Mouse (Mus musculus): ENCODE results near the gene Syn3. TPM values are rescaled to one million over a fixed set of nuclear protein-coding genes. Genes with fewer than 3 reads are reported as not detected.

Gene Syn3
- polyA plus RNA-seq, 1 experiment = 0.18 TPM

- Histone ChIP-seq H3K4me1 (ENCODE audit: control insufficient read depth, insufficient read depth, insufficient read length) (no peaks in the 10 kb centered on the region), H3K4me3 (ENCODE audit: extremely low read depth, insufficient read depth, insufficient read length) (no peak overlapping the region), H3K27me3 (ENCODE audit: control insufficient read depth, insufficient read depth, low read length) (no peaks in the 10 kb centered on the region), H3K36me3 (ENCODE audit: control insufficient read depth, insufficient read depth, low read length) (no peaks in the 10 kb centered on the region; the same call in 1 of the 2 replicates), H3K27ac (ENCODE audit: insufficient read depth, low read length) (no peak overlapping the region)
- WGBS = 93% methylated on average over 8 of the region's 8 CpGs
- no peak for DNase-seq (ENCODE audit: low read depth in 1 of 2, low spot score in 2 of 2)
- no peak for TF ChIP-seq POLR2A (IDR thresholded peaks at IDR 0.05; ENCODE audit: low read depth, low read length)
- TF ChIP-seq CTCF (IDR thresholded peaks at IDR 0.05; ENCODE audit: extremely low read depth, insufficient read depth, insufficient read length, insufficient replicate concordance) = no peak
Observed at GRCm38 (mm10) chr10:86056297-86056903, 442.3 kb downstream of the Syn3 start.

- WGBS = 60% methylated on average over 10 of the region's 10 CpGs
- H3K27ac ChIP-seq (ENCODE audit: insufficient read depth, low read length) = no peak overlapping the region
Observed at GRCm38 (mm10) chr10:86052818-86053522, 445.7 kb downstream of the Syn3 start.

GRCm38 (mm10) chr10:86050522-86050921 lies 448.2 kb downstream of the Syn3 start:
- H3K27me3 ChIP-seq (ENCODE audit: control insufficient read depth, insufficient read depth, low read length) = no peaks in the 10 kb centered on the region
- H3K36me3 ChIP-seq (ENCODE audit: control insufficient read depth, insufficient read depth, low read length) = peaks cover 18% of the 10 kb centered on the region
- no peaks in the 10 kb centered on the region for H3K4me1 ChIP-seq (ENCODE audit: control insufficient read depth, insufficient read depth, insufficient read length)
- TF ChIP-seq POLR2A (IDR thresholded peaks at IDR 0.05; ENCODE audit: low read depth, low read length) (no peak), CTCF (IDR thresholded peaks at IDR 0.05; ENCODE audit: extremely low read depth, insufficient read depth, insufficient read length, insufficient replicate concordance) (no peak)
- H3K4me3 ChIP-seq (ENCODE audit: extremely low read depth, insufficient read depth, insufficient read length) = no peak overlapping the region
- WGBS = 91% methylated on average over 2 of the region's 2 CpGs
- H3K27ac ChIP-seq (ENCODE audit: insufficient read depth, low read length) = no peak overlapping the region
- no peak for DNase-seq (ENCODE audit: low read depth in 1 of 2, low spot score in 2 of 2)

More at GRCm38 (mm10) chr10:86052818-86053522, 445.7 kb downstream of the Syn3 start:
- no peaks in the 10 kb centered on the region for H3K27me3 ChIP-seq (ENCODE audit: control insufficient read depth, insufficient read depth, low read length)
- DNase-seq (ENCODE audit: low read depth in 1 of 2, low spot score in 2 of 2) = no peak
- no peak overlapping the region for H3K4me3 ChIP-seq (ENCODE audit: extremely low read depth, insufficient read depth, insufficient read length)
- H3K4me1 ChIP-seq (ENCODE audit: control insufficient read depth, insufficient read depth, insufficient read length) = no peaks in the 10 kb centered on the region
- H3K36me3 ChIP-seq (ENCODE audit: control insufficient read depth, insufficient read depth, low read length) = peaks cover 11% of the 10 kb centered on the region
- TF ChIP-seq CTCF (IDR thresholded peaks at IDR 0.05; ENCODE audit: extremely low read depth, insufficient read depth, insufficient read length, insufficient replicate concordance) (no peak), POLR2A (IDR thresholded peaks at IDR 0.05; ENCODE audit: low read depth, low read length) (no peak)

- Histone ChIP-seq H3K36me3 (ENCODE audit: control insufficient read depth, insufficient read depth, low read length) (peaks cover 28% of the 10 kb centered on the region), H3K4me3 (ENCODE audit: extremely low read depth, insufficient read depth, insufficient read length) (no peak overlapping the region), H3K27ac (ENCODE audit: insufficient read depth, low read length) (no peak overlapping the region), H3K4me1 (ENCODE audit: control insufficient read depth, insufficient read depth, insufficient read length) (no peaks in the 10 kb centered on the region), H3K27me3 (ENCODE audit: control insufficient read depth, insufficient read depth, low read length) (no peaks in the 10 kb centered on the region)
- TF ChIP-seq POLR2A (IDR thresholded peaks at IDR 0.05; ENCODE audit: low read depth, low read length) = no peak
- WGBS = 94% methylated on average over 9 of the region's 9 CpGs
- no peak for DNase-seq (ENCODE audit: low read depth in 1 of 2, low spot score in 2 of 2)
Observed at GRCm38 (mm10) chr10:86047786-86048185, 450.9 kb downstream of the Syn3 start.

- H3K4me3 ChIP-seq (ENCODE audit: extremely low read depth, insufficient read depth, insufficient read length) = no peak overlapping the region
- H3K36me3 ChIP-seq (ENCODE audit: control insufficient read depth, insufficient read depth, low read length) = peaks cover 36% of the 10 kb centered on the region
- H3K27me3 ChIP-seq (ENCODE audit: control insufficient read depth, insufficient read depth, low read length) = no peaks in the 10 kb centered on the region
- TF ChIP-seq POLR2A (IDR thresholded peaks at IDR 0.05; ENCODE audit: low read depth, low read length) = no peak
- TF ChIP-seq CTCF (IDR thresholded peaks at IDR 0.05; ENCODE audit: extremely low read depth, insufficient read depth, insufficient read length, insufficient replicate concordance) = no peak
- H3K4me1 ChIP-seq (ENCODE audit: control insufficient read depth, insufficient read depth, insufficient read length) = no peaks in the 10 kb centered on the region
- no peak for DNase-seq (ENCODE audit: low read depth in 1 of 2, low spot score in 2 of 2)
- WGBS = 98% methylated on average over 1 of the region's 1 CpGs
- H3K27ac ChIP-seq (ENCODE audit: insufficient read depth, low read length) = no peak overlapping the region
Observed at GRCm38 (mm10) chr10:86046371-86046770, 452.3 kb downstream of the Syn3 start.

- H3K27ac ChIP-seq (ENCODE audit: insufficient read depth, low read length) = no peak overlapping the region
- H3K27me3 ChIP-seq (ENCODE audit: control insufficient read depth, insufficient read depth, low read length) = no peaks in the 10 kb centered on the region
- WGBS = 92% methylated on average over 8 of the region's 8 CpGs
- no peak overlapping the region for H3K4me3 ChIP-seq (ENCODE audit: extremely low read depth, insufficient read depth, insufficient read length)
- peaks cover 27% of the 10 kb centered on the region for H3K36me3 ChIP-seq (ENCODE audit: control insufficient read depth, insufficient read depth, low read length)
- no peak for DNase-seq (ENCODE audit: low read depth in 1 of 2, low spot score in 2 of 2)
- H3K4me1 ChIP-seq (ENCODE audit: control insufficient read depth, insufficient read depth, insufficient read length) = no peaks in the 10 kb centered on the region
- TF ChIP-seq CTCF (IDR thresholded peaks at IDR 0.05; ENCODE audit: extremely low read depth, insufficient read depth, insufficient read length, insufficient replicate concordance) = no peak
- no peak for TF ChIP-seq POLR2A (IDR thresholded peaks at IDR 0.05; ENCODE audit: low read depth, low read length)
Observed at GRCm38 (mm10) chr10:86044066-86044465, 454.6 kb downstream of the Syn3 start.

GRCm38 (mm10) chr10:86043651-86044050 lies 455.0 kb downstream of the Syn3 start:
- WGBS = 94% methylated on average over 4 of the region's 4 CpGs
- no peak for DNase-seq (ENCODE audit: low read depth in 1 of 2, low spot score in 2 of 2)
- no peaks in the 10 kb centered on the region for H3K27me3 ChIP-seq (ENCODE audit: control insufficient read depth, insufficient read depth, low read length)
- no peaks in the 10 kb centered on the region for H3K4me1 ChIP-seq (ENCODE audit: control insufficient read depth, insufficient read depth, insufficient read length)
- H3K36me3 ChIP-seq (ENCODE audit: control insufficient read depth, insufficient read depth, low read length) = peaks cover 27% of the 10 kb centered on the region
- no peak overlapping the region for H3K4me3 ChIP-seq (ENCODE audit: extremely low read depth, insufficient read depth, insufficient read length)
- no peak overlapping the region for H3K27ac ChIP-seq (ENCODE audit: insufficient read depth, low read length)
- TF ChIP-seq CTCF (IDR thresholded peaks at IDR 0.05; ENCODE audit: extremely low read depth, insufficient read depth, insufficient read length, insufficient replicate concordance) = no peak
- TF ChIP-seq POLR2A (IDR thresholded peaks at IDR 0.05; ENCODE audit: low read depth, low read length) = no peak
